Mouse (Mus musculus) E14TG2a.4 (cell line): ENCODE data around the gene Rhebl1.

ENCODE experiments used
- H3K27me3 ChIP-seq: 2 replicates; pipeline ENCODE4 v1.6.1; 2014; ENCODE audit warnings: low read length, control low read depth; ENCODE audit not compliant: insufficient read depth
- H3K36me3 ChIP-seq: 2 replicates; pipeline ENCODE4 v1.6.1; 2014; ENCODE audit warnings: low read length, control low read depth; ENCODE audit not compliant: insufficient read depth
- H3K4me1 ChIP-seq: replicated peaks from 2 replicates; pipeline ENCODE4 v1.6.1; 2014; ENCODE audit warnings: low read depth, low read length, control low read depth
- H3K4me3 ChIP-seq: replicated peaks from 2 replicates; pipeline ENCODE4 v1.5.1; 2014; ENCODE audit warnings: mild to moderate bottlenecking, low read length
- H3K9me3 ChIP-seq: 2 replicates; pipeline ENCODE4 v1.6.1; 2014; ENCODE audit warnings: low read length, control low read depth
- CTCF ChIP-seq: conservative IDR thresholded peaks from 2 replicates; pipeline ENCODE4 v1.5.1; 2014; ENCODE audit warnings: low read length
- NANOG ChIP-seq: IDR thresholded peaks from 2 replicates; pipeline ENCODE4 v1.6.1; 2014; ENCODE audit warnings: borderline replicate concordance, low read length, mixed read lengths
- POU5F1 ChIP-seq: IDR thresholded peaks from 2 replicates; pipeline ENCODE4 v1.6.1; 2014; ENCODE audit warnings: low read length, borderline replicate concordance

Gene Rhebl1

DNA sequence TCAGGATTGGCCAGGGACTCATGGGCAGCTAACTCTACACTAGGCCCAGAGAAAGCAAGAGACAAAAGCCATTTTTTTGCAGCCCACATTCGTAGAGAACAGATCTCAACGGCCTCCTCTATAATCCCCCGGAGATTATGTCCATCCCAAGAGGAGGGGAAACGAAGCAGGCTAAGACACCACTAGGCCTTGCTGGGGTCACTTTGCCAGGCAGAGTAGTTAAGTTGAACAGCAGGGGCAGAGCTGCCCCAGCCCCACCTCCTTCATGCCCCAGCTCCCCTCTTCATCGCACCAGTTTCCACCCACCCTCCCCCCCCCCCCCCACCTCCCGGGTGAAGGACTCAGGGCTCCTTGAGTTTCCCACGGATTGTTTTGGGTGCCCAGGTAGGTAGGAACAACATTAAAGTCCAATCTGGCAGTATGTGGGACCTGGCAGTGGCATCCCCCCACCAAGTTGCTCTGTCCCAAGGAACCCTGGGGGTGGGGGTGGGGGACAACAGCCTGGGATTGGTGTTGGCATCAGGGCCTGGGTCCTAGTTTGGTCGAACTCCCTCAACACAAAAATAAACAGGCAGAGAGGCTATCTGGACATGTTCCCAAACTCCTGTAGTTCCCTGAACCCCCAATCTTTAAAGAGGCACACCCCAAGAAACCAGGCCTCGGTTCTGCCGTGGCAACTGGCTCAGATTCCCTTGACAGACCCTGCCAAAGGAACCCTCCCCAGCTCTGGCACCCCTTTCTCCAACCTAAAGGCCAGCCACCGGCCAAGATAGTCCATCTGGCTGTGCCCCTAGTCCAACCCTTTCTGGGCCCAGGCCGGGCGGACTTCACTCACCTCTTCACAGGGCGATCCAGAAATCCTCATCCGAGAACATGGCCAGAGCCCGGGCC lies 23.9 kb downstream of the Rhebl1 start:
- H3K9me3 ChIP-seq, result no peaks in the 10 kb centered on the region
- H3K27me3 ChIP-seq, result no peaks in the 10 kb centered on the region
- H3K36me3 ChIP-seq, result peaks cover 44% of the 10 kb centered on the region
- no peak for TF ChIP-seq CTCF
- no peak for TF ChIP-seq POU5F1
- no peak for TF ChIP-seq NANOG
- H3K4me1 ChIP-seq, result peaks cover 52% of the 10 kb centered on the region
- H3K4me3 ChIP-seq, result peak overlapping the region; percentile 99

DNA sequence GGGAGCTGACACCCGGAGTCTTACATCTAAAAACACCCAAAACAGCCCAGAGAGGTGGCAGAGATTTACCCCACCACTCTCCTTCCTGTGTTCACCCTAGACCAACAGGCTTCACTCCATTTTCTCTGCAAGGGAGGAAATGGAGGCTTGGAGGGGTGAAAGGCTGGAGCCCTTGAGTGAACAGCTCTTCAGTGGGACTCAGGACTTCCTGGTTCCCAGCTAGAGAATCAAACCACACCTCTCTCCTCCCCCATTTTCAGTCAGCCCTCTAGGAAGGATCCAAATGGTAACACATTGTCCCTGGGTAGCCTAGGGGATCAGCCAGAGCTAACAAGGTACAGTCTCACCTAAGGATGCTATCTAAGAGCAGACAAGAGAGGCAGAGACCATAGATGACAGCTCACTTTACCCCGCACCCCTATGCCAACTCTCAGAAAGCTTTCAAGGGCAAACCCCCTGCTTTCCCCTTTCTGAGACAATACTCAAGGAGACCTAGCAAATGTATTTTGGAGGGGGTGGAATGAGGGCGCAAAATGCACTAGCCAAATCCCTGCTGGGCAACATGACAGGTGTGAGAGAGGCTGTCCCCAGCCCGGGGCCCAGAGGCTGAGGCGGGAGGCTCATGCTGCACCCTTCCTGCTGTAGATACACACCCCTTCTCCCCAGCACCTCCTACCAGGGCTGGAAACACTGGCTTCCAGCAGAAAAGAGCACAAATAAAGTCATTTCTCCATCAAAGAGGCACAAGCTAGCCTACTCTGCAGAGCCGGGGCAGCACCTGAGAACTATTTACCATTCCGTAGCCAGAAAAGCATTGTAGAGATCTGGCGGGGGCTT lies 24.8 kb downstream of the Rhebl1 start:
- peaks cover 58% of the 10 kb centered on the region for H3K4me1 ChIP-seq
- H3K9me3 ChIP-seq, result no peaks in the 10 kb centered on the region
- no peaks in the 10 kb centered on the region for H3K27me3 ChIP-seq
- peaks cover 53% of the 10 kb centered on the region for H3K36me3 ChIP-seq
- H3K4me3 ChIP-seq, result peak overlapping the region; percentile 99
- TF ChIP-seq POU5F1, result no peak
- no peak for TF ChIP-seq NANOG
- TF ChIP-seq CTCF, result no peak

DNA sequence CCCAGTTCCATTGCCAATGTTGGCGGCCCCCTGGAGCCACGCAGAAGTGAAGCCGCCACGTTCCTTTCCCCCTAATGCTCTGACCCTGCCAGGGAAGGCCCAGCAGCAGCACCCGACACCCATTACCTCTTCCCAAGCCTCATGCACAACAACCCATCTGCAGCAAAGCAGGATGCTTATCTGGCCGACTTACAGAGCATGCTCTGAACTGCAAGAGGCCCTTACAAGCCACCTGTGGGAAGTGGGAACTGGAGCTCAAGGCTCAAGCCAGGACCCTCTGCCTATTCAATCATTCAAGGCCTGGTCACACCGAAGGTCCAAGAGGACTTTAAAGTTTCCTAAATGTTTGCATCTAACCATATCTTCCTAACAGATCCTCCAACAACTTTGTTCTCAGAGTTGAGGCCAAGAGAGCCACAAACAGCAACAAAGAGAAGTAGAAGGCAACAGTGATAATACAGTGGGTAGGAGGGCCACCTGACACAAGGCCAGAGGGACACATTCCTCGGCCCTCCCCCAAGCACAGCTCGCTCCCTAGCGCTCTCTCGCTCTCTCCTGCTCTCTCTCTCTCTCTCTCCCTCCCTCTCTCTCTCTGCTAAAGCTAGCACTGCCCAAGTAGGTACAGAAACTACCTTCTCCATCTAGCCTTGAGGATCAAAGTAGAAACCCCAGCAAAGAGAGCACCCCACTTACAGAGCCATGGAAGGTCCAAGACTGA lies 25.8 kb downstream of the Rhebl1 start:
- no peaks in the 10 kb centered on the region for H3K9me3 ChIP-seq
- H3K4me1 ChIP-seq, result peaks cover 67% of the 10 kb centered on the region
- peaks cover 63% of the 10 kb centered on the region for H3K36me3 ChIP-seq
- peak overlapping the region; percentile 99 for H3K4me3 ChIP-seq
- no peaks in the 10 kb centered on the region for H3K27me3 ChIP-seq
- TF ChIP-seq CTCF, result no peak
- TF ChIP-seq NANOG, result no peak
- no peak for TF ChIP-seq POU5F1

DNA sequence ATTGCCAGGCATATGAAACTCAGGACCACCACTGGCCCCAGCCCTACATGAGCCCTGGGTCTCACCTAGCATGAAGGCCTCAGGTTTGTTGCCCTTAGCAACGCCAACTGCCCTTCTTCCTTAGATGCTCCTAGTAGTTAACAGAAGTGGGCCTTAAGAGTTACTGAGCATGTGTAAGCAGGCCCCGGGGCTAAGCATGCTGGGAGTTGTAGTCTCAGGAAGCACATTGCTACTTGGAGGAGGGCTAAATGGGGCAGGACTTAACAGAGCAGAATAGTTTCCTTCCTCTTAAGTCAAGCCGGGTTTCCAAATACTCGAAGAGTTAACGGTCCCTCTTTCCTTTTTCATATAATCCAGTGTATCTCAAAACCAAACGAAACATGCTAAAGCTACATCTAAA lies 27.0 kb downstream of the Rhebl1 start:
- Histone ChIP-seq H3K27me3 (no peaks in the 10 kb centered on the region), H3K36me3 (peaks cover 75% of the 10 kb centered on the region), H3K9me3 (no peaks in the 10 kb centered on the region), H3K4me1 (peaks cover 69% of the 10 kb centered on the region), H3K4me3 (no peak overlapping the region)
- TF ChIP-seq NANOG, result no peak
- TF ChIP-seq POU5F1, result no peak
- TF ChIP-seq CTCF, result no peak

DNA sequence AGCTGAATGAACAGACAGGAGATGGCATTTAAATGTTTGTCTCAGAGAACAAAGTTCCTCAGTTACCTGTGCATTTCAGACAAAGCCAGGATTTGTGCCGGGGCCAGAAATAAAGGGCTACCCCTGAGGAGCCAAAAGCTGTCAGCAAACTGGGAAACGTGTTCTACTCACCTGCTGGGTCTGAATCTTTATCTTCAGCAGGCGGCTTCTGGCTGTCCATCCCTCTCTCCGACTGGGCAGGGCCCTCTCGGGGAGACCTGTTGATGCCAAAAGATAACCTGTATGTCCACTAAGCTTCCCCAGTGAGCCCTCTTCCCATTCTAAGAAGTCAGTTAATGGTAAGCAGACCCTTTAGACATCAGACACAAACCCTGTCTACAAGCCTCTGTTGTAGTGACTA lies 27.8 kb downstream of the Rhebl1 start:
- Histone ChIP-seq H3K36me3 (peaks cover 84% of the 10 kb centered on the region), H3K27me3 (no peaks in the 10 kb centered on the region), H3K4me1 (peaks cover 78% of the 10 kb centered on the region), H3K4me3 (no peak overlapping the region), H3K9me3 (no peaks in the 10 kb centered on the region)
- TF ChIP-seq POU5F1, result no peak
- TF ChIP-seq CTCF, result no peak
- TF ChIP-seq NANOG, result no peak

DNA sequence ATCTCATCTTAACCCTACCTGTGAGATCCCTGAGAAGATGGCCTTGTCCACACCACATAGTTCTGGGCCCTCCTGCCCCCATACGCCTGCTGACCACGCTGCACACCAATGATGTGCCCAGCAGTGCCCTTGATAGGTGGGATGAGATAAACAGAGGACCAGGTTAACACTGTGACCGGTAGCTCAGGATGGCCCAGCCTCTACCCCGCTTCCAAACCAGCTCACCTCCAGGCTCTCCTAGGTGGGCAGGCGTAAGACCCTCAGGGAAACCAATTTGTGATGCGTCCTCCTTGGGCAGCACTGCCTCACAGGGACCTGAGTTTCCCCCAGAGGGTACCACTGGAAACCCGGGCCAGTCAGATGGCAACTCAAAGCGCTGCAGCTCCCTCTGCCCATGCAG lies 28.6 kb downstream of the Rhebl1 start:
- Histone ChIP-seq H3K4me3 (no peak overlapping the region), H3K27me3 (no peaks in the 10 kb centered on the region), H3K4me1 (peaks cover 80% of the 10 kb centered on the region), H3K36me3 (peaks cover 91% of the 10 kb centered on the region), H3K9me3 (no peaks in the 10 kb centered on the region)
- TF ChIP-seq POU5F1 (no peak), CTCF (no peak), NANOG (no peak)

DNA sequence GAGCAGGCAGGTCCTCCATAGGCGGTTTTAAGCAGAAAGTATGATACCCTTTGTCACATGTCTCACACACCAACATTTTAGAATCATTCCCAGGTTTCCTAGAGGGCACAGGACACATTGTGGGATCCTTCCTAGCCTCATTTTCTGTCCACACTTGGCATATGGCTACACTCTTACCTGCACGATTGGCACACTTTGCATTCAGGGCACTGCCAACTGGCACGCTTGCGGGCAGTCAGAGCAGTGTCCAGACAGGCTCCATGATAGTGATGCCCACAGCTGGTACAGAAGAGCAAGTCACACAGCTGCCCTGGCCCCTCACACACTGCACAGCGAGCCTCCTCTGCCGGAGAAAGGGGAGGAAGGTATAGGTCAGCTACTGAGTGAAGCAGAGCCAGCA lies 29.4 kb downstream of the Rhebl1 start:
- no peaks in the 10 kb centered on the region for H3K27me3 ChIP-seq
- H3K9me3 ChIP-seq, result no peaks in the 10 kb centered on the region
- peaks cover 99% of the 10 kb centered on the region for H3K36me3 ChIP-seq
- peaks cover 73% of the 10 kb centered on the region for H3K4me1 ChIP-seq
- TF ChIP-seq POU5F1 (no peak), CTCF (no peak), NANOG (no peak)
- H3K4me3 ChIP-seq, result no peak overlapping the region

DNA sequence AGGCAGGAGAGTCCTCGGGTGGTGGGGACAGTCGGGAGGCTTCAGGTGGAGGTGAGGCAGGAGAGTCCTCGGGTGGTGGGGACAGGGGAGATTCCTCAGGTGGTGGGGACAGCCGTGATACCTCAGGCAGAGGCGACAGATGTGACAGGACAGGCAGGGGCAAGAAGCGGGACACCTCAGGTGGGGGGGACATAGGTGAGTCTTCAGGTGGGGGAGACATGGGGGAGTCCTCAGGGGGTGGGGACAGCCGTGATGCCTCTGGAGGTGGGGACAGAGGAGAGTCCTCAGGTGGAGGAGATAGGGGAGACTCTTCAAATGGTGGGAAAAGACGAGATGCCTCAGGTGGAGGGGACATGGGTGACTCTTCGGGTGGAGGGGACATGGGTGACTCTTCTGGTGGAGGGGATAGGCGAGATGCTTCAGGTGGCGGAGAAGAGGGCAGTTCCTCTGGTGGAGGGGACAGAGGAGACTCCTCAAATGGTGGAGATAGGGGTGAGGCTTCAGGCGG lies 30.8 kb downstream of the Rhebl1 start:
- Histone ChIP-seq H3K36me3 (peaks cover 99% of the 10 kb centered on the region), H3K27me3 (no peaks in the 10 kb centered on the region)
- TF ChIP-seq CTCF, result no peak
- no peak for TF ChIP-seq POU5F1
- no peak for TF ChIP-seq NANOG

More for the DNA sequence above, 30.8 kb downstream of the Rhebl1 start:
- no peaks in the 10 kb centered on the region for H3K9me3 ChIP-seq
- no peak overlapping the region for H3K4me3 ChIP-seq
- peaks cover 62% of the 10 kb centered on the region for H3K4me1 ChIP-seq
